Mouse (Mus musculus): ENCODE data around the gene Ppp1r9a.

DNA sequence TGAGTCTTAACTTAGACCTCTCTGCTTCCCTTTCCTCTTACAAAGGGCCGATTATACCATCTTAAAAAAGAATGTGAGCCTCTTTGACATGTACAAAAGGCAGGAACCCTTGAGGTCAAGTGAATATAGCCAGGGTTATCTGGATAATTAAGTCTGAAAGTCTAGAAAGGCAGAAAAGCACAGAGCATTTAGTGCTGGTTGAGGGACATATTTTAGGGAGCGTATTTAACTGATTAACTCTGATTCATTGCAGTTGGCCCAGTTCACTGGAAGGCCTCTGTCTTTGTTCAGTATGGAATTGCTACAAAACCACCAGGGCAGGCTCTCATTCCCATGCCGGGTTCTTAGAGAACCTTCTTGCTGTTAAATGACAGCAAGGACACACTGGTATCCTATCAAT lies 36.2 kb downstream of the Ppp1r9a start:
- TF ChIP-seq POLR2A (IDR thresholded peaks at IDR 0.05; ENCODE audit: insufficient read length, low read depth): no peak
- TF ChIP-seq MYOG (IDR thresholded peaks at IDR 0.05; ENCODE audit: control insufficient read depth in 1 of 3, insufficient read depth in 1 of 3, insufficient read length in 2 of 3, low read depth in 2 of 3): no peak
- no peak for TF ChIP-seq MAX (IDR thresholded peaks at IDR 0.05; ENCODE audit: low read depth)
- TF ChIP-seq TCF12 (IDR thresholded peaks at IDR 0.05; ENCODE audit: insufficient read depth, poor library complexity, severe bottlenecking): no peak
- no peak for TF ChIP-seq USF1 (IDR thresholded peaks at IDR 0.05; ENCODE audit: low read depth)

All from myocyte (in vitro differentiated cells).